Mouse (Mus musculus): ENCODE data around the gene Mrpl4.

The Mrpl4 gene

GRCm38 (mm10) chr9:21002627-21003551, at the start of gene Mrpl4:
Gene Mrpl4 (plus strand): TSS chr9:21002738.
- DNase-seq, result peak; percentile 94

- DNase-seq, result no peak
Measured at GRCm38 (mm10) chr9:20956989-20957388, 45.5 kb upstream of the Mrpl4 start.

GRCm38 (mm10) chr9:20959430-20959938, 43.1 kb upstream of the Mrpl4 start, which contains the start of gene Dnmt1:
Gene Dnmt1 (minus strand): TSS chr9:20959888.
- no peak for DNase-seq

GRCm38 (mm10) chr9:20961557-20961956, 41.0 kb upstream of the Mrpl4 start:
- no peak for DNase-seq

GRCm38 (mm10) chr9:20965606-20966005, 36.9 kb upstream of the Mrpl4 start:
- no peak for DNase-seq

- DNase-seq, result no peak
Measured at GRCm38 (mm10) chr9:20966008-20966407, 36.5 kb upstream of the Mrpl4 start.

- DNase-seq, result no peak
Measured at GRCm38 (mm10) chr9:20966747-20967146, 35.8 kb upstream of the Mrpl4 start.

- DNase-seq, result peak; percentile 49
Measured at GRCm38 (mm10) chr9:20971751-20972140, 30.8 kb upstream of the Mrpl4 start.

GRCm38 (mm10) chr9:20972141-20972992, 30.2 kb upstream of the Mrpl4 start:
- DNase-seq, result peak; percentile 72

GRCm38 (mm10) chr9:20973001-20973681, 29.4 kb upstream of the Mrpl4 start:
- DNase-seq, result no peak

GRCm38 (mm10) chr9:20973682-20974075, 28.9 kb upstream of the Mrpl4 start:
- peak; percentile 33 for DNase-seq

- peak; percentile 82 for DNase-seq
Measured at GRCm38 (mm10) chr9:20975431-20976215, 26.9 kb upstream of the Mrpl4 start.

GRCm38 (mm10) chr9:20976216-20976960, 26.1 kb upstream of the Mrpl4 start, which contains the start of gene S1pr2:
Gene S1pr2 (minus strand): TSS chr9:20976781.
- DNase-seq, result peak; percentile 93

GRCm38 (mm10) chr9:20976961-20977689, 25.4 kb upstream of the Mrpl4 start:
- no peak for DNase-seq

- no peak for DNase-seq
Measured at GRCm38 (mm10) chr9:20978409-20979095, 24.0 kb upstream of the Mrpl4 start.

GRCm38 (mm10) chr9:20979181-20979580, 23.4 kb upstream of the Mrpl4 start:
- DNase-seq, result no peak

GRCm38 (mm10) chr9:20979769-20980168, 22.8 kb upstream of the Mrpl4 start:
- DNase-seq, result no peak

- DNase-seq, result no peak
Measured at GRCm38 (mm10) chr9:20982171-20982570, 20.4 kb upstream of the Mrpl4 start.

- no peak for DNase-seq
Measured at GRCm38 (mm10) chr9:20983169-20983568, 19.4 kb upstream of the Mrpl4 start.
